Mouse (Mus musculus): Measurements from ENCODE around the gene Myh8.

DNA sequence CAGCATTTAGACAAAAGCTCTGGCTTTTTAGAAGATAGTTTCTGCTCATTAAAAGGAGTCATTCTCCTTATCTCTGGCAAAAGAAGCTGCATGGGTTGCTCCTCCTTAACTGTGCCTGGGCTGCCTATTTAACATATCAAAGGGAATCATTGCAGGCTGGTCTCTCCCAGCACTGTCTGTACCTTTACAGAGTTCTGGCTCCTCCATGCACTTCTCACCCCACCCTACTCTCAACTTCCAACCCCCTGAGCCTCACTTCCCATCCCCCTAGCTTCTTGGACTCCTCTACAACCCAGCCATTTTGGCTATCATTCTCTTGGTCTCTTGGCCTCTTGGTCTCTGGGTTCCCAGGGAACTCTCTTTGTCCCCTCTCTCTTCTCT is 68.9 kb downstream of the Myh8 start:
- TF ChIP-seq CTCF (IDR thresholded peaks at IDR 0.05; ENCODE audit: extremely low read depth, insufficient read length, insufficient replicate concordance, low read depth, low read length) = no peak
- TF ChIP-seq POLR2A (IDR thresholded peaks at IDR 0.05; ENCODE audit: low read depth, low read length) = no peak

All from small intestine, adult 2 months (tissue).